Mouse (Mus musculus): ENCODE results near the gene Timm23. TPM values are rescaled to one million over a fixed set of nuclear protein-coding genes. Genes with fewer than 3 reads are reported as not detected.
"Not testable (repeated sequence)": the region's sequence is repeated elsewhere in the genome, so short reads cannot be mapped to it uniquely, and the experiment has no call there.

Timm23 gene
- polyA plus RNA-seq, 1 experiment from 2014 or later, result 305 TPM

DNA sequence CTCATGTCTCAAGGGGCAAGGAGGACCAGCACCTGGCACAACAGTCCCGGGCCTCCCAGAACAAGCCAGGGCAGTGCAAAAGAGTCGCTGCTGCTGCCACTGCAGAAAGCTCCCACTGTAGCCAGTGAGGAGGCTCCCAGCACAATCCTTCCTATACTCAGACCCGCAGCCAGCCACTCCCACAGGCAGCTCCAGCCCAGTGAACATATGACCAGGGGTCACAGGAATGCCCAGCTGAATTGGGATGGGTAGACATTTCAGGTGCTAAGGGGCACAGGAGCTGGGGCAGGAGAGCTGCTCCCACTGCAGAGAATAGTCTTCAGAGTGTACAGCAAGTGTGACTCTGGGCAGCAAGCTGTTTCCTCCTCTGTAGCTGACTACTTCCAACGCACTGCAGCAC lies 56.3 kb downstream of the Timm23 start:
- 43% methylated on average over 4 of the region's 4 CpGs for WGBS
- no peaks in the 10 kb centered on the region for H3K36me3 ChIP-seq (ENCODE audit: insufficient read depth, low read length)
- no peaks in the 10 kb centered on the region for H3K4me1 ChIP-seq (replicated peaks; ENCODE audit: insufficient read depth, low read length)
- no peak overlapping the region for H3K9ac ChIP-seq (ENCODE audit: low read depth, low read length)
- no peak overlapping the region for H3K4me2 ChIP-seq (ENCODE audit: low read length)
- no peak for TF ChIP-seq CTCF (IDR thresholded peaks at IDR 0.05; ENCODE audit: low read depth)
- H3K4me3 ChIP-seq (replicated peaks; ENCODE audit: low read depth, low read length), result no peak overlapping the region
- DNase-seq (ENCODE audit: low spot score) (no peak), ATAC-seq (replicated peaks; ENCODE audit: low FRiP score, low read depth) (no peak)
- no peaks in the 10 kb centered on the region for H3K27me3 ChIP-seq (ENCODE audit: insufficient read depth, low read length)
- no peak overlapping the region for H3K27ac ChIP-seq
- H3K9me3 ChIP-seq (replicated peaks; ENCODE audit: low read length), result no peaks in the 10 kb centered on the region

DNA sequence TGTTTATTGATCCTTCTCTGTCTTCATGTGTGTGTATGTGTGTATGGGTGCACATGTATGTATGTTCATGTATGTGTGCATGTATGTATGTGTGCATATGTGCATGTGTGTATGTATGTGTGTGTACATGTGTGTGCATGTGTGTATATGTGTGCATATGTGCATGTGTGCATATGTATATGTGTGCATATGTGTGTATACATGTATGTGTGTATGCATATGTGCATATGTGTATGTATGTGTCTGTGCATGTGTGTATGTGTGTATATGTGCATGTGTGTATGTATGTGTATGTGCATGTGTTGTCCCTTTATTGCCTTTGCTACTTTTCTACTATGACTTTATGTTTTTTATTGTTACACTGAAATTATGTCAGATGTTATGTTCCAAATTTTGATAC lies 57.0 kb downstream of the Timm23 start:
- no peak for ATAC-seq (replicated peaks; ENCODE audit: low FRiP score, low read depth)
- TF ChIP-seq CTCF (IDR thresholded peaks at IDR 0.05; ENCODE audit: low read depth), result no peak
- no peak overlapping the region for H3K4me2 ChIP-seq (ENCODE audit: low read length)
- no peak overlapping the region for H3K9ac ChIP-seq (ENCODE audit: low read depth, low read length)
- no peak overlapping the region for H3K4me3 ChIP-seq (replicated peaks; ENCODE audit: low read depth, low read length)
- no peaks in the 10 kb centered on the region for H3K9me3 ChIP-seq (replicated peaks; ENCODE audit: low read length)
- H3K27me3 ChIP-seq (ENCODE audit: insufficient read depth, low read length), result no peaks in the 10 kb centered on the region
- no peak overlapping the region for H3K27ac ChIP-seq
- H3K36me3 ChIP-seq (ENCODE audit: insufficient read depth, low read length), result no peaks in the 10 kb centered on the region
- DNase-seq (ENCODE audit: low spot score), result no peak
- no peaks in the 10 kb centered on the region for H3K4me1 ChIP-seq (replicated peaks; ENCODE audit: insufficient read depth, low read length)

DNA sequence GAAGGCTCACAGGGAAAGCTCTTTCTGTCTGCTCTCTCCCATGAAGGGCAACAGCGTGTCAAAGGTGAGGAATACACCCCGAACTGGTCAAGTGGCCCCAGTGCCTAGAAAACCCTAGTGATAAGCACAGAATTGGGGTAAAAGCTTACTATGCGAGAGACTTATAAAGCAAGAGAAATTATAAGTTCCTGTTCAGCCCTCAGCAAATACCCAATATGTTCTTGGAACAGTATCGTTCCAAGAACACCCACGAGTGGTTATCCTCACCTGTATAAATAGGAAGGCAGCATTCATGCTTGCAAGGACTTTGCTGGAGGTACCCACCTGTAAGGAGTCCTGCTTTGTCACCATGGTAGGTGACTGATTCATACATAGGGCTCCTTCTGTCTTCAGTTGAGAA lies 60.0 kb downstream of the Timm23 start, which contains the start of gene Msmb:
TSS of gene Msmb (plus strand) at position 301 of the 400 bp plus-strand sequence.
- no peak for DNase-seq (ENCODE audit: low spot score)
- WGBS, result 89% methylated on average over 5 of the region's 5 CpGs
- H3K4me2 ChIP-seq (ENCODE audit: low read length), result no peak within 1 kb of the TSS
- H3K27ac ChIP-seq, result no peak within 1 kb of the TSS
- H3K9me3 ChIP-seq (replicated peaks; ENCODE audit: low read length), result no peaks in the 10 kb centered on the region
- H3K27me3 ChIP-seq (ENCODE audit: insufficient read depth, low read length), result no peaks in the 10 kb centered on the region
- no peak for TF ChIP-seq CTCF (IDR thresholded peaks at IDR 0.05; ENCODE audit: low read depth)
- H3K9ac ChIP-seq (ENCODE audit: low read depth, low read length), result no peak within 1 kb of the TSS
- H3K4me3 ChIP-seq (replicated peaks; ENCODE audit: low read depth, low read length), result no peak within 1 kb of the TSS
- no peak for ATAC-seq (replicated peaks; ENCODE audit: low FRiP score, low read depth)
- H3K4me1 ChIP-seq (replicated peaks; ENCODE audit: insufficient read depth, low read length), result no peaks in the 10 kb centered on the region
- H3K36me3 ChIP-seq (ENCODE audit: insufficient read depth, low read length), result no peaks in the 10 kb centered on the region

DNA sequence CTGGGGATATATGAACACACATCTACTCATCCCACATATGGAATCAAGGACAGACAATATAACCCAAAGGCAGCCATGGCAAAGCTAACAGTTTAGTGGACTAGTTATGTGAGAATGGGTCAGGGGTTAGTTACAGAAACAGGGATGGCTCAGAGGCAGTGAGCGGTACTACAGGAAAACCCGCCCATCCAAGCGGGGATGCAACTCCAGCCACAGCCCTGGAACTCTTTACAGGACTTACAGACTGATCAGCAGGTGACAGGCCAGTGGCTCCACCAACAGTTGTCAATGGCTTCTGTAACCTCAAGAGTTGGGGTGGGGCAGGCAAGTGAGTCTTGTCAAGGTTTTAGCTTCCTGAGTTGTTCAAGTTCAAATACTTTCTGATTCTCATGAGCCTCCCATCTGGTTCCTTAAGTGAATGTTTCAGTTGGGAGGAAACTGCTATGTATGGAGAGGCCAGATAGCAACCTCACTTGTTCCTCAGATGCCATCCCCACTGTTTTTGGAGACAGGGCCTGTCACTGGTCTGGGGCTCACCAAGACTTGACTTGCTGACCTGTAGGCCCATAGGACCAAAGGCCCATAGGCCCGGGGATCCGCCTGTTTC lies 61.2 kb downstream of the Timm23 start:
- Histone ChIP-seq H3K9ac (ENCODE audit: low read depth, low read length) (no peak overlapping the region), H3K4me2 (ENCODE audit: low read length) (no peak overlapping the region), H3K36me3 (ENCODE audit: insufficient read depth, low read length) (no peaks in the 10 kb centered on the region), H3K4me1 (replicated peaks; ENCODE audit: insufficient read depth, low read length) (no peaks in the 10 kb centered on the region), H3K4me3 (replicated peaks; ENCODE audit: low read depth, low read length) (no peak overlapping the region), H3K27ac (no peak overlapping the region), H3K27me3 (ENCODE audit: insufficient read depth, low read length) (no peaks in the 10 kb centered on the region), H3K9me3 (replicated peaks; ENCODE audit: low read length) (no peaks in the 10 kb centered on the region)
- 77% methylated on average over 5 of the region's 5 CpGs for WGBS
- no peak for ATAC-seq (replicated peaks; ENCODE audit: low FRiP score, low read depth)
- no peak for TF ChIP-seq CTCF (IDR thresholded peaks at IDR 0.05; ENCODE audit: low read depth)
- no peak for DNase-seq (ENCODE audit: low spot score)

DNA sequence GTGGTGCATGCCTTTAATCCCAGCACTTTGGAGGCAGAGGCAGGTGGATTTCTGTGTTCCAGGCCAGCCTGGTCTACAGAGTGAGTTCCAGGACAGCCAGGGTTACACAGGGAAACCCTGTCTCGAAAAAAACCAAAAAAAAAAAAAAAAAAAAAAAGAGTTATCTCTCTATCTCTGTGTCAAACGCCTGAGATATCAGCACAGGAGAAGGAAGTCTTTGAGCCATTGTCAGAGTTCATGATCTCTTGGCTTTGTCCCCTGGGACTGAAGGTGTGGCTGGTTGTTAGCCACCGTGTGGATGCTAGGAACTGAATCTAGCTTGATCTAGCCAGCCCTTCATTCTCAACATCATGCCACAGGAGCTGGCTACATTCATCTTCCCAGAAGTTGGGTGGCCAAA lies 65.2 kb downstream of the Timm23 start:
- not testable (repeated sequence) for H3K27ac ChIP-seq; H3K4me1 ChIP-seq (replicated peaks; ENCODE audit: insufficient read depth, low read length); H3K9me3 ChIP-seq (replicated peaks; ENCODE audit: low read length); H3K4me2 ChIP-seq (ENCODE audit: low read length); ATAC-seq (replicated peaks; ENCODE audit: low FRiP score, low read depth); H3K4me3 ChIP-seq (replicated peaks; ENCODE audit: low read depth, low read length); DNase-seq (ENCODE audit: low spot score); H3K27me3 ChIP-seq (ENCODE audit: insufficient read depth, low read length); H3K36me3 ChIP-seq (ENCODE audit: insufficient read depth, low read length); H3K9ac ChIP-seq (ENCODE audit: low read depth, low read length)
- 45% methylated on average over 3 of the region's 3 CpGs for WGBS

DNA sequence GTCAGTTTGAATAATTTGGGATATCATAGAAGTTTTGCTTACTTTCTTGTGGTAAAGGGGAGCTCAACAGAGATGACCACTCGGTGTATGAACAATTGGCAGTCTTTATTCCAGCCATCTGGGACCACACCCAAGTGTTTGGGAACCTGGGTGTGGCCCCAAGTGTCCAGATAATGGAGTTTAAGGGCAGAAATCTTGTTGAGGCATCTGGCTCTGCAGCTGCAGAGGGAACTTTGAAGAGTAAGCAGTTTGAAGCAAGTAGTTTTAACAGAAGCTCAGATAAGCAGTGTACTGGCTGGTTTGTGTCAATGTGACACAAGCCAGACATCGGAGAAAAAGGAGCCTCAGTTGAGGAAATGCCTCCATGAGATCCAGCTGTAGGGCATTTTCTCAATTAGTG lies 67.4 kb downstream of the Timm23 start:
- no peak for TF ChIP-seq CTCF (IDR thresholded peaks at IDR 0.05; ENCODE audit: low read depth)

DNA sequence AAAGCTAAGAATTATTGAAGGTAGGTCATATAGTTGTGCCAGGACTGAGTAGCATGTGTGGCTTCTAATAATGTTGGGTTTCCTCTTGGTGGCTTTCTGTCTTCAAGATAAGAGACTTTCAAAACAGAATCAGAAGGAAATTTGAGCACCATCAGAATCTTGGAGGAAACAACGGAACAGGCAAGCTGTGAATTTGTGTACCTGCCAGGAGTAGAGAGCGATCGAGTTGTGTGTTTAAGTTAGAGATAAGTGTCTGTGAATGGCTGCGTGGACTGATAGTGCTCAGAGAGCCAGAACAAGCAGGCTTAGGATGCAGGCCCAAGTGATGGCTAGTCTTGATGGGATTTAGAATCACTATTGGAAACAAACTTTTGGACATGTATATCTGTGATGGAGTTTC lies 69.9 kb downstream of the Timm23 start:
- H3K9me3 ChIP-seq (replicated peaks; ENCODE audit: low read length), result no peaks in the 10 kb centered on the region
- H3K4me2 ChIP-seq (ENCODE audit: low read length), result no peak overlapping the region
- no peaks in the 10 kb centered on the region for H3K27me3 ChIP-seq (ENCODE audit: insufficient read depth, low read length)
- no peak overlapping the region for H3K4me3 ChIP-seq (replicated peaks; ENCODE audit: low read depth, low read length)
- no peak for TF ChIP-seq CTCF (IDR thresholded peaks at IDR 0.05; ENCODE audit: low read depth)
- DNase-seq (ENCODE audit: low spot score) (no peak), ATAC-seq (replicated peaks; ENCODE audit: low FRiP score, low read depth) (no peak)
- H3K9ac ChIP-seq (ENCODE audit: low read depth, low read length), result no peak overlapping the region
- no peaks in the 10 kb centered on the region for H3K4me1 ChIP-seq (replicated peaks; ENCODE audit: insufficient read depth, low read length)
- H3K36me3 ChIP-seq (ENCODE audit: insufficient read depth, low read length), result no peaks in the 10 kb centered on the region
- 83% methylated on average over 4 of the region's 4 CpGs for WGBS
- H3K27ac ChIP-seq, result no peak overlapping the region

More for the DNA sequence above, 67.4 kb downstream of the Timm23 start:
- no peak overlapping the region for H3K9ac ChIP-seq (ENCODE audit: low read depth, low read length)
- no peak for DNase-seq (ENCODE audit: low spot score)
- ATAC-seq (replicated peaks; ENCODE audit: low FRiP score, low read depth), result no peak
- no peak overlapping the region for H3K4me3 ChIP-seq (replicated peaks; ENCODE audit: low read depth, low read length)
- 76% methylated on average over 2 of the region's 2 CpGs for WGBS
- H3K4me2 ChIP-seq (ENCODE audit: low read length), result no peak overlapping the region
- H3K36me3 ChIP-seq (ENCODE audit: insufficient read depth, low read length), result no peaks in the 10 kb centered on the region
- no peak overlapping the region for H3K27ac ChIP-seq
- no peaks in the 10 kb centered on the region for H3K4me1 ChIP-seq (replicated peaks; ENCODE audit: insufficient read depth, low read length)
- H3K9me3 ChIP-seq (replicated peaks; ENCODE audit: low read length), result no peaks in the 10 kb centered on the region
- H3K27me3 ChIP-seq (ENCODE audit: insufficient read depth, low read length), result no peaks in the 10 kb centered on the region

Other genes with a start within 250 kb of the Timm23 start
- gene Galnt15, start 172.9 kb downstream of the Timm23 start, polyA plus RNA-seq (2015; fragmentation: Nextera tagmentation; extraction: Ambion mirVana), result 0.28 and 0.34 TPM in 2 replicates
- gene Oxnad1, start 116.5 kb downstream of the Timm23 start, polyA plus RNA-seq (2015; fragmentation: Nextera tagmentation; extraction: Ambion mirVana), result 30.3 and 31.6 TPM in 2 replicates
- 109 and 116 TPM in 2 replicates for gene Dph3, start 116.2 kb downstream of the Timm23 start, polyA plus RNA-seq (2015; fragmentation: Nextera tagmentation; extraction: Ambion mirVana)
- gene Msmb, start 59.9 kb downstream of the Timm23 start, polyA plus RNA-seq (2015; fragmentation: Nextera tagmentation; extraction: Ambion mirVana), result not detected in 2 replicates
- gene Ncoa4, start 42.0 kb downstream of the Timm23 start, polyA plus RNA-seq (2015; fragmentation: Nextera tagmentation; extraction: Ambion mirVana), result 97.2 and 99.1 TPM in 2 replicates
- 33.3 and 34.8 TPM in 2 replicates for gene Parg, start 51 bp upstream of the Timm23 start, polyA plus RNA-seq (2015; fragmentation: Nextera tagmentation; extraction: Ambion mirVana)
- gene Ogdhl, start 120.1 kb upstream of the Timm23 start, polyA plus RNA-seq (2015; fragmentation: Nextera tagmentation; extraction: Ambion mirVana), result 6.7 and 6.8 TPM in 2 replicates
- gene 1700024G13Rik, start 186.5 kb upstream of the Timm23 start, polyA plus RNA-seq (2015; fragmentation: Nextera tagmentation; extraction: Ambion mirVana), result not detected in 2 replicates

Measured in kidney, postnatal 0 days (tissue).